In genomic region chr10:78292381-78292780, GRCm38 (mm10) we compare ENCODE assay signal across 16 mouse cellular contexts.
"Had no signal": no experiment of that assay in that cellular context is flagged by ENCODE, and none has a peak within 500 bp of the region (broad histone marks: within the 10 kb centered on the region; RNA-seq: fewer than 3 reads in every experiment).

No protein-coding gene starts in this region.

- H3K27me3 ChIP-seq: liver, embryonic 15.5 days; lung, embryonic 15.5 days; megakaryocyte, embryonic 14.5 days; midbrain, embryonic 13.5 days had no signal

- H3K9ac ChIP-seq: liver, embryonic 15.5 days; lung, embryonic 15.5 days; midbrain, embryonic 13.5 days had no signal

- H3K9me3 ChIP-seq: liver, embryonic 15.5 days; lung, embryonic 15.5 days; megakaryocyte, embryonic 14.5 days; midbrain, embryonic 10.5 days; midbrain, embryonic 13.5 days had no signal

- H3K4me1 ChIP-seq: midbrain, embryonic 13.5 days had no signal

- ATAC-seq: hindbrain, postnatal 0 days; inflammation-experienced regulatory T-cells, adult 6 months; intestine, embryonic 16.5 days; midbrain, embryonic 13.5 days; midbrain, embryonic 16.5 days had no signal

- H3K4me3 ChIP-seq: layer of hippocampus, adult 2 months; liver, embryonic 15.5 days; lung, embryonic 15.5 days; megakaryocyte, embryonic 14.5 days; midbrain, embryonic 10.5 days; midbrain, embryonic 13.5 days had no signal

- H3K27ac ChIP-seq: hindbrain, postnatal 0 days; layer of hippocampus, adult 2 months; liver, embryonic 15.5 days; lung, embryonic 15.5 days; midbrain, embryonic 10.5 days; midbrain, embryonic 13.5 days had no signal

- DNase-seq: layer of hippocampus, adult 9-11 months; lung, adult 18-20 months; lung, postnatal 10 days; lung, postnatal 36 days; thymus, postnatal 36 days had no signal

- H3K4me2 ChIP-seq: liver, embryonic 11.5 days; liver, embryonic 15.5 days; lung, embryonic 15.5 days; midbrain, embryonic 13.5 days had no signal
